Mouse (Mus musculus) liver, embryonic 15.5 days (tissue): ENCODE measurements around the gene Nrm. TPM values are rescaled to one million over a fixed set of nuclear protein-coding genes. Genes with fewer than 3 reads are reported as not detected.
"Not testable (repeated sequence)": the region's sequence is repeated elsewhere in the genome, so short reads cannot be mapped to it uniquely, and the experiment has no call there.

Source experiments
- ATAC-seq: fragments of 200-750 bp; cut with Nextera tagmentation; 2 replicates; pipeline ENCODE4 v1.8.0; 2017; ENCODE audit warnings: moderate number of reproducible peaks, mild to moderate bottlenecking, moderate library complexity; ENCODE audit not compliant: insufficient read depth
- H3K27ac ChIP-seq: fragments of 300-500 bp; sonication (generic); replicated peaks from 2 replicates; pipeline ENCODE4 v1.5.1; 2015; ENCODE audit warnings: mild to moderate bottlenecking, inconsistent platforms
- H3K27me3 ChIP-seq: fragments of 300-500 bp; sonication (generic); 2 replicates; pipeline ENCODE4 v1.6.1; 2015; ENCODE audit warnings: mild to moderate bottlenecking, inconsistent platforms
- H3K36me3 ChIP-seq: fragments of 300-500 bp; sonication (generic); replicated peaks from 2 replicates; pipeline ENCODE4 v1.6.1; 2015; ENCODE audit warnings: moderate library complexity, mild to moderate bottlenecking, inconsistent platforms
- H3K4me1 ChIP-seq: fragments of 300-500 bp; sonication (generic); replicated peaks from 2 replicates; pipeline ENCODE4 v1.6.1; 2015; ENCODE audit warnings: inconsistent platforms
- H3K4me2 ChIP-seq: fragments of 300-500 bp; sonication (generic); 2 replicates; pipeline ENCODE4 v1.6.1; 2015; ENCODE audit warnings: moderate library complexity, mild to moderate bottlenecking, inconsistent platforms
- H3K4me3 ChIP-seq: fragments of 300-500 bp; sonication (generic); replicated peaks from 2 replicates; pipeline ENCODE4 v1.5.1; 2015; ENCODE audit warnings: mild to moderate bottlenecking, inconsistent platforms
- H3K9ac ChIP-seq: fragments of 300-500 bp; sonication (generic); 2 replicates; pipeline ENCODE4 v1.6.1; 2015; ENCODE audit warnings: moderate library complexity, mild to moderate bottlenecking, inconsistent platforms
- H3K9me3 ChIP-seq: fragments of 300-500 bp; sonication (generic); replicated peaks from 2 replicates; pipeline ENCODE4 v1.6.1; 2016; ENCODE audit warnings: inconsistent platforms
- WGBS: fragments of 180-500 bp; shearing (Covaris S2); methylation state at CpG from one replicate; pipeline ENCODE4 v1.1.7; 2015; ENCODE audit warnings: mixed read lengths; ENCODE audit not compliant: insufficient replicate concordance; 5-methylcytosine and 5-hydroxymethylcytosine counted together
- polyA plus RNA-seq: library from polyadenylated mRNA; unstranded; fragments of >200 nt; fragmentation: Nextera tagmentation; extraction: Ambion mirVana; gene quantifications from 2 replicates; pipeline ENCODE4 v1.2.1, GENCODE M21; 2015

The Nrm gene
- polyA plus RNA-seq, 1 experiment from 2014 or later = 22.5 TPM

GRCm38 (mm10) chr17:35835424-35836140 is 25.5 kb upstream of the Nrm start:
- Histone ChIP-seq H3K27ac (peak overlapping the region; percentile 48; the same call in 1 of the 2 replicates), H3K27me3 (no peaks in the 10 kb centered on the region), H3K9me3 (no peaks in the 10 kb centered on the region), H3K9ac (peak overlapping the region; percentile 92; the same call in 1 of the 2 replicates), H3K4me3 (peak overlapping the region; percentile 89), H3K36me3 (peaks cover 63% of the 10 kb centered on the region), H3K4me2 (peak overlapping the region; percentile 92), H3K4me1 (peaks cover 73% of the 10 kb centered on the region)
- no peak for ATAC-seq
- WGBS = 77% methylated on average over 26 of the region's 26 CpGs

GRCm38 (mm10) chr17:35836178-35836965 is 24.7 kb upstream of the Nrm start:
- 7% methylated on average over 24 of the region's 24 CpGs for WGBS
- H3K27me3 ChIP-seq = no peaks in the 10 kb centered on the region
- no peaks in the 10 kb centered on the region for H3K9me3 ChIP-seq
- no peak for ATAC-seq
- peaks cover 70% of the 10 kb centered on the region for H3K4me1 ChIP-seq
- peak overlapping the region; percentile 96 for H3K27ac ChIP-seq
- peaks cover 55% of the 10 kb centered on the region for H3K36me3 ChIP-seq
- peak overlapping the region; percentile 89 for H3K4me3 ChIP-seq
- H3K4me2 ChIP-seq = peak overlapping the region; percentile 92
- H3K9ac ChIP-seq = peak overlapping the region; percentile 92

- H3K4me1 ChIP-seq = peaks cover 73% of the 10 kb centered on the region
- peak overlapping the region; percentile 89 for H3K4me3 ChIP-seq
- 0% methylated on average over 25 of the region's 25 CpGs for WGBS
Observed at GRCm38 (mm10) chr17:35836991-35837422, 24.1 kb upstream of the Nrm start.

GRCm38 (mm10) chr17:35837487-35837886 is 23.6 kb upstream of the Nrm start:
- peak overlapping the region; percentile 96 for H3K27ac ChIP-seq
- peak overlapping the region; percentile 89 for H3K4me3 ChIP-seq
- H3K4me1 ChIP-seq = peaks cover 74% of the 10 kb centered on the region
- H3K27me3 ChIP-seq = no peaks in the 10 kb centered on the region
- under 1% methylated on average over 18 of the region's 18 CpGs for WGBS
- H3K9me3 ChIP-seq = no peaks in the 10 kb centered on the region
- peak overlapping the region; percentile 92 for H3K4me2 ChIP-seq
- H3K36me3 ChIP-seq = peaks cover 45% of the 10 kb centered on the region
- ATAC-seq = no peak
- peak overlapping the region; percentile 92 for H3K9ac ChIP-seq

More at GRCm38 (mm10) chr17:35836991-35837422, 24.1 kb upstream of the Nrm start:
- Histone ChIP-seq H3K4me2 (peak overlapping the region; percentile 92), H3K36me3 (peaks cover 50% of the 10 kb centered on the region), H3K9ac (peak overlapping the region; percentile 92), H3K27me3 (no peaks in the 10 kb centered on the region), H3K9me3 (no peaks in the 10 kb centered on the region), H3K27ac (peak overlapping the region; percentile 96)
- peak; percentile 12 for ATAC-seq

GRCm38 (mm10) chr17:35838122-35838544 is 23.0 kb upstream of the Nrm start, which contains the start of gene Tubb5:
Tubb5 (minus strand) TSS chr17:35838306.
- Histone ChIP-seq H3K4me2 (peak within 1 kb of the TSS; percentile 92), H3K4me3 (peak within 1 kb of the TSS; percentile 89), H3K27ac (peak within 1 kb of the TSS; percentile 96), H3K9me3 (no peaks in the 10 kb centered on the region), H3K27me3 (no peaks in the 10 kb centered on the region), H3K9ac (peak within 1 kb of the TSS; percentile 92), H3K36me3 (peaks cover 39% of the 10 kb centered on the region), H3K4me1 (peaks cover 75% of the 10 kb centered on the region)
- under 1% methylated on average over 29 of the region's 29 CpGs for WGBS
- ATAC-seq = peak; percentile 53

- ATAC-seq = no peak
- Histone ChIP-seq H3K4me1 (peaks cover 75% of the 10 kb centered on the region), H3K9me3 (no peaks in the 10 kb centered on the region), H3K27ac (peak overlapping the region; percentile 96), H3K4me3 (peak overlapping the region; percentile 89), H3K4me2 (peak overlapping the region; percentile 92), H3K36me3 (peaks cover 34% of the 10 kb centered on the region), H3K27me3 (no peaks in the 10 kb centered on the region), H3K9ac (peak overlapping the region; percentile 58)
- WGBS = 3% methylated on average over 5 of the region's 5 CpGs
Observed at GRCm38 (mm10) chr17:35838570-35838969, 22.5 kb upstream of the Nrm start.

DNA sequence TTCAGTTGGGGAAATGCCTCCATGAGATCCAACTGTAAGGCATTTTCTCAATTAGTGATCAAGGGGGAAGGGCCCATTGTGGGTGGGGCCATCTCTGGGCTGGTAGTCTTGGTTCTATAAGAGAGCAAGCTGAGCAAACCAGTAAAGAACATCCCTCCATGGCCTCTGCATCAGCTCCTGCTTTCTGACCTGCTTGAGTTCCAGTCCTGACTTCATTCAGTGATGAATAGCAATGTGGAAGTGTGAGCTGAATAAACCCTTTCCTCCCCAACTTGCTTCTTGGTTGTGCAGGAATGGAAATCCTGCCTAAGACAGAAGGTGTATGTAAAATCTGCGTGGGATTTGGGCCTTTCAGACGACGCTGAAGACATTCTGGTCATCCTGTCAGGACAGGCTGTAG is 22.1 kb upstream of the Nrm start:
- Histone ChIP-seq H3K4me3 (peak overlapping the region; percentile 89), H3K36me3 (peaks cover 30% of the 10 kb centered on the region), H3K4me2 (peak overlapping the region; percentile 92), H3K4me1 (peaks cover 73% of the 10 kb centered on the region), H3K27ac (peak overlapping the region; percentile 96), H3K9ac (peak overlapping the region; percentile 58)
- not testable (repeated sequence) for H3K27me3 ChIP-seq, ATAC-seq, H3K9me3 ChIP-seq
- WGBS = 59% methylated on average over 3 of the region's 3 CpGs

- Histone ChIP-seq H3K27ac (peak overlapping the region; percentile 96), H3K9me3 (no peaks in the 10 kb centered on the region), H3K4me1 (peaks cover 57% of the 10 kb centered on the region), H3K9ac (peak overlapping the region; percentile 32), H3K4me2 (peak overlapping the region; percentile 80), H3K4me3 (peak overlapping the region; percentile 72), H3K27me3 (no peaks in the 10 kb centered on the region), H3K36me3 (peaks cover 28% of the 10 kb centered on the region)
- ATAC-seq = no peak
- WGBS = 38% methylated on average over 14 of the region's 14 CpGs
Observed at GRCm38 (mm10) chr17:35840561-35840960, 20.6 kb upstream of the Nrm start.

DNA sequence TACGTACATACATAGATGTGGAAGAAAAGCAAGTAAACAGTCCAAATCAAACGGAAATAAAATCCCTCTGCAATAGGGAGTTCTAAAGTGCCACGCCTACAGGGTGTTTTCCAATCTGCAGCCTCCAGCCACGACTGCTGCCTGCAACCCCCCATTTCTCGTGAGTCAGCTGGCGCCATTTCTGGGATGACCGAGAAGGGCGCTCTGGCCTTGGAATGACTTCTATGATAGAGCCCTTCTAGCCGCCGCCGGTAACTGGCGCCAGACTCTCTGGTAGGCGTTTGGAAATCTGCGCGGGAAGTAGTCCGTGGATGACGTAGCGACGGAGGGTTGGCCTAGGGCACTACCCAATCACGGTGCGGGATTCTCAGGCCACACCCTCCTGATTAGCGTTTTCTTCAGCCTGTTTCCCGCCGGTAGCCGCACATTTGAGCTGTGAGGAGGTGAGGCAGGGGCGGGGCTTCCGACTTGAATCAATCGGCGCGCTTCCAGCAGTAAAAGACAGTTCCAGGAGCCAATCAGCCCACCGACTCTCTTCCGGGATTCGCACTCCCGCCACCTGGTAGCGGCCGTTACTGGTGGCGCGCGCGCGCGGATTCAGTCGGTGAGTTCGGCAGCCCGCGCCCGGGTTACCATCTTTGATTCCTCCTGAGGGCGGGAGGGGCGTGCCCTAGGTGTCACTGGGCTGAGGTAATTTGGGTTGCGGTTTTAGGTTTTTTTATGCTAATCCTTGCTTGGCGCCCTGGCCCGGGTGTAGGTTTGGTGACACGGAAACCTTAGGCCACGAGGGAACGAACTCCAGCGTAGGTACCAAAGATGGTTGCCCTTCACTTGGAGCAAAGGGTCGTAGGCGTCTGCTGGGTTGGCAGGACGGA is 19.8 kb upstream of the Nrm start, which contains the start of gene Mdc1:
Mdc1 (plus strand) TSS at position 440 of the 875 bp plus-strand sequence.
- Histone ChIP-seq H3K27ac (peak within 1 kb of the TSS; percentile 96), H3K4me3 (peak within 1 kb of the TSS; percentile 72), H3K4me1 (peaks cover 50% of the 10 kb centered on the region), H3K4me2 (peak within 1 kb of the TSS; percentile 80), H3K27me3 (no peaks in the 10 kb centered on the region), H3K9me3 (no peaks in the 10 kb centered on the region), H3K9ac (peak within 1 kb of the TSS; percentile 77), H3K36me3 (peaks cover 28% of the 10 kb centered on the region)
- ATAC-seq = peak; percentile 81
- under 1% methylated on average over 59 of the region's 59 CpGs for WGBS

- WGBS = 5% methylated on average over 11 of the region's 11 CpGs
- no peaks in the 10 kb centered on the region for H3K27me3 ChIP-seq
- H3K9ac ChIP-seq = peak overlapping the region; percentile 77
- peaks cover 28% of the 10 kb centered on the region for H3K36me3 ChIP-seq
- peak overlapping the region; percentile 96 for H3K27ac ChIP-seq
- H3K4me1 ChIP-seq = peaks cover 44% of the 10 kb centered on the region
- no peak for ATAC-seq
- no peaks in the 10 kb centered on the region for H3K9me3 ChIP-seq
- peak overlapping the region; percentile 80 for H3K4me2 ChIP-seq
- peak overlapping the region; percentile 72 for H3K4me3 ChIP-seq
Observed at GRCm38 (mm10) chr17:35842006-35842405, 19.1 kb upstream of the Nrm start.
